Mouse (Mus musculus) forebrain, embryonic 12.5 days (tissue): ENCODE results near the gene Nrip2. TPM values are rescaled to one million over a fixed set of nuclear protein-coding genes. Genes with fewer than 3 reads are reported as not detected.
"Not testable (repeated sequence)": the region's sequence is repeated elsewhere in the genome, so short reads cannot be mapped to it uniquely, and the experiment has no call there.

Source experiments
- ATAC-seq: fragments of 200-750 bp; cut with Nextera tagmentation; 2 replicates; pipeline ENCODE4 v1.8.0; 2017; ENCODE audit warnings: moderate TSS enrichment; ENCODE audit not compliant: low FRiP score
- H3K27ac ChIP-seq: fragments of 300-500 bp; sonication (generic); 2 replicates; pipeline ENCODE4 v1.5.1; 2016; ENCODE audit warnings: mild to moderate bottlenecking
- H3K27me3 ChIP-seq: fragments of 300-500 bp; sonication (generic); 2 replicates; pipeline ENCODE4 v1.6.1; 2016; ENCODE audit warnings: mild to moderate bottlenecking
- H3K36me3 ChIP-seq: fragments of 300-500 bp; sonication (generic); replicated peaks from 2 replicates; pipeline ENCODE4 v1.6.1; 2016; ENCODE audit warnings: mild to moderate bottlenecking
- H3K4me1 ChIP-seq: fragments of 300-500 bp; sonication (generic); 2 replicates; pipeline ENCODE4 v1.6.1; 2016
- H3K4me2 ChIP-seq: fragments of 300-500 bp; sonication (generic); 2 replicates; pipeline ENCODE4 v1.6.1; 2016; ENCODE audit warnings: mild to moderate bottlenecking, moderate library complexity
- H3K4me3 ChIP-seq: fragments of 300-500 bp; sonication (generic); replicated peaks from 2 replicates; pipeline ENCODE4 v1.5.1; 2016; ENCODE audit warnings: mild to moderate bottlenecking
- H3K9ac ChIP-seq: fragments of 300-500 bp; sonication (generic); 2 replicates; pipeline ENCODE4 v1.6.1; 2016; ENCODE audit warnings: mild to moderate bottlenecking
- H3K9me3 ChIP-seq: fragments of 300-500 bp; sonication (generic); 2 replicates; pipeline ENCODE4 v1.6.1; 2016
- WGBS: fragments of 180-500 bp; shearing (Covaris S2); methylation state at CpG from one replicate; pipeline ENCODE4 v1.1.7; 2016; 5-methylcytosine and 5-hydroxymethylcytosine counted together
- polyA plus RNA-seq: library from polyadenylated mRNA; unstranded; fragments of >200 nt; fragmentation: Nextera tagmentation; extraction: Ambion mirVana; gene quantifications from 2 replicates; pipeline ENCODE4 v1.2.1, GENCODE M21; 2016

Gene Nrip2
- polyA plus RNA-seq, 1 experiment from 2014 or later: 3.6 TPM

- peaks cover 62% of the 10 kb centered on the region for H3K36me3 ChIP-seq
Measured at GRCm38 (mm10) chr6:128375192-128375591, 23.9 kb upstream of the Nrip2 start, which contains the start of the genes Tex52 and Gm44596. TSS of gene Tex52 (plus strand) at chr6:128375456. TSS of gene Gm44596 (plus strand) at chr6:128375503.

GRCm38 (mm10) chr6:128376371-128377085 is 22.6 kb upstream of the Nrip2 start:
- ATAC-seq: no peak
- WGBS: 92% methylated on average over 17 of the region's 17 CpGs
- Histone ChIP-seq H3K27me3 (no peaks in the 10 kb centered on the region), H3K4me2 (no peak overlapping the region), H3K9ac (no peak overlapping the region), H3K4me1 (peaks cover 16% of the 10 kb centered on the region), H3K9me3 (no peaks in the 10 kb centered on the region), H3K4me3 (no peak overlapping the region), H3K27ac (no peak overlapping the region), H3K36me3 (peaks cover 49% of the 10 kb centered on the region)

More at GRCm38 (mm10) chr6:128375192-128375591, 23.9 kb upstream of the Nrip2 start, which contains the start of the genes Tex52 and Gm44596:
- Histone ChIP-seq H3K9me3 (no peaks in the 10 kb centered on the region), H3K27ac (no peak within 1 kb of the TSS), H3K4me1 (peaks cover 16% of the 10 kb centered on the region), H3K4me3 (no peak within 1 kb of the TSS), H3K4me2 (no peak within 1 kb of the TSS), H3K27me3 (no peaks in the 10 kb centered on the region), H3K9ac (0 out of 2 replicates have a peak within 1 kb of the TSS, but pooled peaks have one; percentile 7)
- 8% methylated on average over 6 of the region's 6 CpGs for WGBS
- peak; percentile 83; the same call in 1 of the 2 replicates for ATAC-seq

GRCm38 (mm10) chr6:128379636-128380035 is 19.5 kb upstream of the Nrip2 start:
- Histone ChIP-seq H3K4me2 (no peak overlapping the region), H3K9me3 (no peaks in the 10 kb centered on the region), H3K4me3 (no peak overlapping the region), H3K36me3 (peaks cover 18% of the 10 kb centered on the region), H3K4me1 (peaks cover 11% of the 10 kb centered on the region), H3K27me3 (no peaks in the 10 kb centered on the region), H3K9ac (no peak overlapping the region), H3K27ac (no peak overlapping the region)
- ATAC-seq: no peak
- 87% methylated on average over 16 of the region's 16 CpGs for WGBS

- H3K4me3 ChIP-seq, H3K9me3 ChIP-seq, H3K4me2 ChIP-seq, H3K4me1 ChIP-seq, H3K27me3 ChIP-seq, H3K27ac ChIP-seq, H3K9ac ChIP-seq, ATAC-seq: not testable (repeated sequence)
- WGBS: 58% methylated on average over 1 of the region's 1 CpGs
- H3K36me3 ChIP-seq: peaks cover 11% of the 10 kb centered on the region; the same call in 1 of the 2 replicates
Measured at GRCm38 (mm10) chr6:128380594-128381167, 18.4 kb upstream of the Nrip2 start.

GRCm38 (mm10) chr6:128381254-128381653 is 17.8 kb upstream of the Nrip2 start:
- Histone ChIP-seq H3K9ac (no peak overlapping the region), H3K9me3 (no peaks in the 10 kb centered on the region), H3K4me2 (no peak overlapping the region), H3K4me1 (no peaks in the 10 kb centered on the region), H3K36me3 (peaks cover 8% of the 10 kb centered on the region; the same call in 1 of the 2 replicates), H3K27me3 (no peaks in the 10 kb centered on the region), H3K4me3 (no peak overlapping the region), H3K27ac (no peak overlapping the region)
- ATAC-seq: no peak
- 81% methylated on average over 3 of the region's 3 CpGs for WGBS

- Histone ChIP-seq H3K4me1 (no peaks in the 10 kb centered on the region), H3K9me3 (no peaks in the 10 kb centered on the region), H3K4me3 (no peak overlapping the region), H3K36me3 (no peaks in the 10 kb centered on the region), H3K27me3 (no peaks in the 10 kb centered on the region), H3K4me2 (no peak overlapping the region), H3K9ac (no peak overlapping the region), H3K27ac (no peak overlapping the region)
- 74% methylated on average over 7 of the region's 7 CpGs for WGBS
- no peak for ATAC-seq
Measured at GRCm38 (mm10) chr6:128383752-128384151, 15.3 kb upstream of the Nrip2 start.

- H3K27me3 ChIP-seq: no peaks in the 10 kb centered on the region
- H3K9me3 ChIP-seq: no peaks in the 10 kb centered on the region
- no peak for ATAC-seq
- H3K9ac ChIP-seq: no peak overlapping the region
- H3K4me2 ChIP-seq: no peak overlapping the region
- WGBS: 86% methylated on average over 1 of the region's 1 CpGs
- H3K4me3 ChIP-seq: no peak overlapping the region
- no peaks in the 10 kb centered on the region for H3K36me3 ChIP-seq
- no peak overlapping the region for H3K27ac ChIP-seq
- no peaks in the 10 kb centered on the region for H3K4me1 ChIP-seq
Measured at GRCm38 (mm10) chr6:128385026-128385425, 14.1 kb upstream of the Nrip2 start.

- no peak for ATAC-seq
- Histone ChIP-seq H3K4me1 (no peaks in the 10 kb centered on the region), H3K9ac (no peak overlapping the region), H3K27me3 (no peaks in the 10 kb centered on the region), H3K4me2 (no peak overlapping the region), H3K9me3 (no peaks in the 10 kb centered on the region), H3K27ac (no peak overlapping the region), H3K36me3 (no peaks in the 10 kb centered on the region), H3K4me3 (no peak overlapping the region)
- 85% methylated on average over 1 of the region's 1 CpGs for WGBS
Measured at GRCm38 (mm10) chr6:128389185-128389584, 9.9 kb upstream of the Nrip2 start.

- H3K27me3 ChIP-seq: no peaks in the 10 kb centered on the region
- no peak for ATAC-seq
- H3K4me2 ChIP-seq: no peak overlapping the region
- H3K4me3 ChIP-seq: no peak overlapping the region
- no peaks in the 10 kb centered on the region for H3K9me3 ChIP-seq
- WGBS: 58% methylated on average over 1 of the region's 1 CpGs
- H3K36me3 ChIP-seq: no peaks in the 10 kb centered on the region
- no peak overlapping the region for H3K9ac ChIP-seq
- H3K4me1 ChIP-seq: no peaks in the 10 kb centered on the region
- H3K27ac ChIP-seq: no peak overlapping the region
Measured at GRCm38 (mm10) chr6:128390683-128391082, 8.4 kb upstream of the Nrip2 start.

- WGBS: 88% methylated on average over 7 of the region's 7 CpGs
Measured at GRCm38 (mm10) chr6:128397574-128398261, 1.4 kb upstream of the Nrip2 start.

GRCm38 (mm10) chr6:128399421-128400185 is 507 bp downstream of the Nrip2 start:
- Histone ChIP-seq H3K4me3 (no peak overlapping the region), H3K27ac (no peak overlapping the region), H3K36me3 (no peaks in the 10 kb centered on the region), H3K27me3 (no peaks in the 10 kb centered on the region), H3K4me2 (peak overlapping the region; percentile 15), H3K9me3 (no peaks in the 10 kb centered on the region), H3K9ac (no peak overlapping the region), H3K4me1 (peaks cover 9% of the 10 kb centered on the region; the same call in 1 of the 2 replicates)
- WGBS: 53% methylated on average over 21 of the region's 21 CpGs
- peak; percentile 68 for ATAC-seq

More at GRCm38 (mm10) chr6:128397574-128398261, 1.4 kb upstream of the Nrip2 start:
- Histone ChIP-seq H3K9me3 (no peaks in the 10 kb centered on the region), H3K27me3 (no peaks in the 10 kb centered on the region), H3K36me3 (no peaks in the 10 kb centered on the region), H3K9ac (no peak overlapping the region), H3K4me3 (no peak overlapping the region), H3K4me2 (no peak overlapping the region), H3K4me1 (peaks cover 9% of the 10 kb centered on the region; the same call in 1 of the 2 replicates), H3K27ac (no peak overlapping the region)
- ATAC-seq: no peak

GRCm38 (mm10) chr6:128404708-128405107 is 5.6 kb downstream of the Nrip2 start:
- H3K4me2 ChIP-seq: no peak overlapping the region

More at GRCm38 (mm10) chr6:128404708-128405107, 5.6 kb downstream of the Nrip2 start:
- Histone ChIP-seq H3K4me3 (no peak overlapping the region), H3K9me3 (no peaks in the 10 kb centered on the region), H3K27ac (no peak overlapping the region), H3K27me3 (no peaks in the 10 kb centered on the region), H3K4me1 (peaks cover 4% of the 10 kb centered on the region; the same call in 1 of the 2 replicates), H3K9ac (no peak overlapping the region), H3K36me3 (peaks cover 38% of the 10 kb centered on the region)
- peak; percentile 24; the same call in 1 of the 2 replicates for ATAC-seq
- 65% methylated on average over 5 of the region's 5 CpGs for WGBS
